Comparison of ENCODE assay signal across 20 mouse cellular contexts in genomic region chr4:83302123-83302737, GRCm38 (mm10). TPM values are rescaled to one million over a fixed set of nuclear protein-coding genes. Genes with fewer than 3 reads are reported as not detected.
A peak's percentile ranks its signal among the peaks of the same experiment; 100 is the strongest.
DNase-seq lines count a peak whose midpoint lies in the region; ATAC-seq lines count a peak whose summit lies in the region.
"Had no signal": no experiment of that assay in that cellular context is flagged by ENCODE, and none has a peak within 500 bp of the region (broad histone marks: within the 10 kb centered on the region; RNA-seq: fewer than 3 reads in every experiment).

No protein-coding gene starts in this region.

- H3K4me2 ChIP-seq in midbrain, embryonic 11.5 days = no peak overlapping the region
- no peak overlapping the region for H3K4me2 ChIP-seq in midbrain, embryonic 15.5 days
- H3K4me2 ChIP-seq: embryonic facial prominence, embryonic 15.5 days; forebrain, embryonic 15.5 days; heart, embryonic 15.5 days; hindbrain, embryonic 13.5 days; intestine, embryonic 15.5 days; neural tube, embryonic 15.5 days had no signal

- H3K9ac ChIP-seq in midbrain, embryonic 11.5 days (ENCODE audit: low read length) = no peak overlapping the region
- H3K9ac ChIP-seq in midbrain, embryonic 15.5 days = no peak overlapping the region
- H3K9ac ChIP-seq: embryonic facial prominence, embryonic 15.5 days; forebrain, embryonic 15.5 days; heart, embryonic 15.5 days; hindbrain, embryonic 13.5 days; intestine, embryonic 15.5 days; neural tube, embryonic 15.5 days had no signal

- no peaks in the 10 kb centered on the region for H3K9me3 ChIP-seq in midbrain, embryonic 11.5 days (ENCODE audit: control insufficient read depth, low read length)
- no peaks in the 10 kb centered on the region for H3K9me3 ChIP-seq in midbrain, embryonic 15.5 days
- H3K9me3 ChIP-seq: embryonic facial prominence, embryonic 15.5 days; forebrain, embryonic 15.5 days; heart, embryonic 15.5 days; hindbrain, embryonic 13.5 days; intestine, embryonic 15.5 days; neural tube, embryonic 15.5 days had no signal

- no peak overlapping the region for H3K4me3 ChIP-seq in midbrain, embryonic 11.5 days (ENCODE audit: low read depth, low read length)
- no peak overlapping the region for H3K4me3 ChIP-seq in midbrain, embryonic 15.5 days
- H3K4me3 ChIP-seq: embryonic facial prominence, embryonic 15.5 days; forebrain, embryonic 15.5 days; heart, embryonic 15.5 days; hindbrain, embryonic 13.5 days; intestine, embryonic 15.5 days; neural tube, embryonic 15.5 days had no signal

- no peaks in the 10 kb centered on the region for H3K36me3 ChIP-seq in midbrain, embryonic 11.5 days (ENCODE audit: control insufficient read depth, insufficient read depth, low read length)
- no peaks in the 10 kb centered on the region for H3K36me3 ChIP-seq in midbrain, embryonic 15.5 days (replicated peaks)
- H3K36me3 ChIP-seq: embryonic facial prominence, embryonic 15.5 days; forebrain, embryonic 15.5 days; heart, embryonic 15.5 days; hindbrain, embryonic 13.5 days; intestine, embryonic 15.5 days; neural tube, embryonic 15.5 days had no signal

- no peaks in the 10 kb centered on the region for H3K27me3 ChIP-seq in midbrain, embryonic 11.5 days (ENCODE audit: control insufficient read depth, insufficient read depth, low read length)
- no peaks in the 10 kb centered on the region for H3K27me3 ChIP-seq in midbrain, embryonic 15.5 days (replicated peaks)
- H3K27me3 ChIP-seq: embryonic facial prominence, embryonic 15.5 days; forebrain, embryonic 15.5 days; heart, embryonic 15.5 days; hindbrain, embryonic 13.5 days; intestine, embryonic 15.5 days; neural tube, embryonic 15.5 days had no signal

- no peak for ATAC-seq in midbrain, embryonic 11.5 days (ENCODE audit: low FRiP score)
- ATAC-seq in midbrain, embryonic 15.5 days (replicated peaks) = no peak; the same call in 1 of the 2 replicates
- ATAC-seq in inflammation-experienced regulatory T-cells, adult 6 months = no peak
- ATAC-seq: forebrain, embryonic 15.5 days had no signal

- no peaks in the 10 kb centered on the region for H3K4me1 ChIP-seq in midbrain, embryonic 11.5 days (ENCODE audit: control insufficient read depth, insufficient read depth, low read length)
- peaks cover 7% of the 10 kb centered on the region for H3K4me1 ChIP-seq in midbrain, embryonic 15.5 days

- H3K27ac ChIP-seq in midbrain, embryonic 11.5 days (ENCODE audit: low read depth, low read length) = no peak overlapping the region
- H3K27ac ChIP-seq in midbrain, embryonic 15.5 days = no peak overlapping the region
- H3K27ac ChIP-seq: embryonic facial prominence, embryonic 15.5 days; forebrain, embryonic 15.5 days; heart, embryonic 15.5 days; hindbrain, embryonic 13.5 days; intestine, embryonic 15.5 days; neural tube, embryonic 15.5 days had no signal

- peak; percentile 91 for DNase-seq in heart, adult 11 months
- DNase-seq in heart, adult 8-10 months (ENCODE audit: low spot score) = no peak
- peak; percentile 59 for DNase-seq in midbrain, embryonic 11.5 days (ENCODE audit: low spot score, missing footprints)
- peak; percentile 32 for DNase-seq in MN1 (ENCODE audit: low spot score)
- no peak for DNase-seq in thymus, postnatal 14 days
- DNase-seq: cerebellum, adult 18-20 months; cerebellum, postnatal 25 days; gastrocnemius, postnatal 25 days; heart, postnatal 36 days; kidney, adult 8-10 months; kidney, postnatal 14 days; lung, postnatal 4 days had no signal

- 95% methylated on average over 16 of the region's 16 CpGs for WGBS in midbrain, embryonic 11.5 days
- 93% methylated on average over 16 of the region's 16 CpGs for WGBS in midbrain, embryonic 15.5 days

RNA-seq across cellular contexts. Expression of gene Ttc39b, which starts 21.8 kb away (rescaled TPM):
- total RNA-seq in heart, adult 8-10 months (2022) = 10 to 100 TPM; 18.5 to 23.7 (median 20.8) TPM
- polyA plus RNA-seq in midbrain, embryonic 11.5 days (2014; fragmentation: Nextera tagmentation; extraction: Ambion mirVana) = 1.9 and 2.1 TPM in 2 replicates
- 5.6 and 6.0 TPM in 2 replicates for polyA plus RNA-seq in midbrain, embryonic 15.5 days (2015; fragmentation: Nextera tagmentation; extraction: Ambion mirVana)
- 100 to 1,000 TPM; 108 to 137 (median 120) TPM for polyA plus RNA-seq in inflammation-experienced regulatory T-cells, adult 6 months (2017; shearing (Covaris generic))

Comparison
In these comparisons a context has a peak if more than half of its experiments do, and no peak if none do; other contexts are left out.
1. DNase-seq: peak in heart, adult 11 months (single experiment), midbrain, embryonic 11.5 days (single experiment) and MN1 (single experiment); none in heart, adult 8-10 months (single experiment) and thymus, postnatal 14 days (single experiment).
2. RNA of gene Ttc39b, which starts 21.8 kb away (polyA plus RNA-seq): 108 to 137 TPM in inflammation-experienced regulatory T-cells, adult 6 months; 5.6 to 6.0 TPM in midbrain, embryonic 15.5 days and 1.9 to 2.1 TPM in midbrain, embryonic 11.5 days; every median in the first group is over 10 times any median in the second.